In the genomic region with DNA sequence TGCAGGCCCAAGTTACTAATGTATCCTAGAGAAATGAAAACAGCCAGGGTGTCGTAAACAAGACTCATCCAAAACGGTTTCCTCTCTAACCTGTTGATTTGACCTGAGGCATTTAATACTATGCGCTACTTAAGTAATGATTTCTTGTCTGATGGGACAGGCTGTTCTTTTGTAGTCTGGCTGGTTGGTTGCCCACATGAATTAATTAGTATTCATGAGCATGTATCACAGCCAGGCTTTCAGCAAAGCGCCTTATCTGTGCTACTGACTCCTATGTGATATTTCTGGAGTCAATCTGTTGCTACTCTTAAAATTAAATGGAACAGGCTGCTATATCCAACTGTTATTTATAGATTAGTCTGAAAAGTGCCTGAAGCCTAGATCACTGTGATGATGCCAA, we compare ENCODE assay signal across 9 mouse cellular contexts.
DNase-seq lines count a peak whose midpoint lies in the region; ATAC-seq lines count a peak whose summit lies in the region.
"Had no signal": no experiment of that assay in that cellular context is flagged by ENCODE, and none has a peak within 500 bp of the region (broad histone marks: within the 10 kb centered on the region; RNA-seq: fewer than 3 reads in every experiment).

No protein-coding gene starts in this region.

- H3K36me3 ChIP-seq in forebrain, embryonic 12.5 days (replicated peaks): peaks cover 26% of the 10 kb centered on the region
- H3K36me3 ChIP-seq in forebrain, embryonic 11.5 days (ENCODE audit: control insufficient read depth, insufficient read depth, low read length): no peaks in the 10 kb centered on the region; the same call in 1 of the 2 replicates

- WGBS in forebrain, embryonic 12.5 days: 49% methylated on average over 4 of the region's 4 CpGs
- 75% methylated on average over 4 of the region's 4 CpGs for WGBS in forebrain, embryonic 11.5 days

- no peak overlapping the region for H3K4me2 ChIP-seq in forebrain, embryonic 12.5 days
- H3K4me2 ChIP-seq in forebrain, embryonic 11.5 days (ENCODE audit: low read depth, low read length, severe bottlenecking): no peak overlapping the region

- no peaks in the 10 kb centered on the region for H3K9me3 ChIP-seq in forebrain, embryonic 12.5 days
- no peaks in the 10 kb centered on the region for H3K9me3 ChIP-seq in forebrain, embryonic 11.5 days (ENCODE audit: control insufficient read depth, low read length)

- no peak overlapping the region for H3K9ac ChIP-seq in forebrain, embryonic 12.5 days
- no peak overlapping the region for H3K9ac ChIP-seq in forebrain, embryonic 11.5 days (ENCODE audit: low read length)

- DNase-seq in forebrain, embryonic 11.5 days (ENCODE audit: low spot score): no peak
- peak; percentile 22 for DNase-seq in retina, postnatal 1 day
- no peak for DNase-seq in retina, embryonic 14.5 days (ENCODE audit: low spot score)
- peak; percentile 63 to 68 for DNase-seq in left cerebral cortex, adult 9 months (ENCODE audit: low spot score in 2 of 2)
- DNase-seq in adrenal gland, adult 8-10 months: no peak
- DNase-seq in liver: no peak
- no peak for DNase-seq in natural killer cell, adult 2 months (ENCODE audit: low spot score in 2 of 2)

- H3K27ac ChIP-seq in forebrain, embryonic 12.5 days: no peak overlapping the region
- H3K27ac ChIP-seq in forebrain, embryonic 11.5 days (ENCODE audit: low read depth, low read length): no peak overlapping the region

- H3K4me3 ChIP-seq in forebrain, embryonic 12.5 days (replicated peaks): no peak overlapping the region
- no peak overlapping the region for H3K4me3 ChIP-seq in forebrain, embryonic 11.5 days (ENCODE audit: low read depth, low read length)

- no peaks in the 10 kb centered on the region for H3K27me3 ChIP-seq in forebrain, embryonic 12.5 days
- no peaks in the 10 kb centered on the region for H3K27me3 ChIP-seq in forebrain, embryonic 11.5 days (ENCODE audit: control insufficient read depth, insufficient read depth, low read length)

- ATAC-seq in forebrain, embryonic 12.5 days (ENCODE audit: low FRiP score): 0 out of 2 replicates have a peak, but pooled peaks have one; percentile 57
- ATAC-seq in forebrain, embryonic 11.5 days (replicated peaks; ENCODE audit: low FRiP score): no peak
- ATAC-seq: lung, postnatal 0 days had no signal

- H3K4me1 ChIP-seq in forebrain, embryonic 12.5 days: peaks cover 14% of the 10 kb centered on the region; the same call in 1 of the 2 replicates
- no peaks in the 10 kb centered on the region for H3K4me1 ChIP-seq in forebrain, embryonic 11.5 days (replicated peaks; ENCODE audit: control insufficient read depth, insufficient read depth, low read length)

Comparison
In these comparisons a context has a peak if more than half of its experiments do, and no peak if none do; other contexts are left out.
1. DNase-seq: peak in retina, postnatal 1 day (single experiment) and left cerebral cortex, adult 9 months (2 of 2); none in forebrain, embryonic 11.5 days (single experiment), retina, embryonic 14.5 days (single experiment), adrenal gland, adult 8-10 months (single experiment), liver (single experiment) and natural killer cell, adult 2 months (0 of 2).